Mouse (Mus musculus) midbrain, embryonic 10.5 days (tissue): ENCODE results near the gene Patj. TPM values are rescaled to one million over a fixed set of nuclear protein-coding genes. Genes with fewer than 3 reads are reported as not detected.

Experiments used
- DNase-seq: peaks from one replicate; pipeline ENCODE4 v3.0.0-alpha.2; 2017; ENCODE audit warnings: low spot score
- H3K27ac ChIP-seq: fragments of 300-500 bp; sonication (generic); replicated peaks from 2 replicates; pipeline ENCODE4 v1.5.1; 2016; ENCODE audit warnings: mild to moderate bottlenecking
- H3K27me3 ChIP-seq: fragments of 300-500 bp; sonication (generic); 2 replicates; pipeline ENCODE4 v1.6.1; 2016; ENCODE audit warnings: low read depth, mild to moderate bottlenecking; ENCODE audit not compliant: poor library complexity, severe bottlenecking
- H3K36me3 ChIP-seq: fragments of 300-500 bp; sonication (generic); 2 replicates; pipeline ENCODE4 v1.6.1; 2016; ENCODE audit warnings: mild to moderate bottlenecking, moderate library complexity
- H3K4me1 ChIP-seq: fragments of 300-500 bp; sonication (generic); 2 replicates; pipeline ENCODE4 v1.6.1; 2016
- H3K4me3 ChIP-seq: fragments of 300-500 bp; sonication (generic); 2 replicates; pipeline ENCODE4 v1.5.1; 2016; ENCODE audit warnings: mild to moderate bottlenecking, moderate library complexity
- H3K9me3 ChIP-seq: fragments of 300-500 bp; sonication (generic); replicated peaks from 2 replicates; pipeline ENCODE4 v1.6.1; 2016; ENCODE audit warnings: mild to moderate bottlenecking
- WGBS: fragments of 180-500 bp; shearing (Covaris S2); methylation state at CpG from one replicate; pipeline ENCODE4 v1.1.7; 2016; 5-methylcytosine and 5-hydroxymethylcytosine counted together
- polyA plus RNA-seq: library from polyadenylated mRNA; unstranded; fragments of >200 nt; fragmentation: Nextera tagmentation; extraction: Ambion mirVana; gene quantifications from 2 replicates; pipeline ENCODE4 v1.2.1, GENCODE M21; 2016

Patj gene
- polyA plus RNA-seq, 1 experiment from 2014 or later: 5.0 TPM

DNA sequence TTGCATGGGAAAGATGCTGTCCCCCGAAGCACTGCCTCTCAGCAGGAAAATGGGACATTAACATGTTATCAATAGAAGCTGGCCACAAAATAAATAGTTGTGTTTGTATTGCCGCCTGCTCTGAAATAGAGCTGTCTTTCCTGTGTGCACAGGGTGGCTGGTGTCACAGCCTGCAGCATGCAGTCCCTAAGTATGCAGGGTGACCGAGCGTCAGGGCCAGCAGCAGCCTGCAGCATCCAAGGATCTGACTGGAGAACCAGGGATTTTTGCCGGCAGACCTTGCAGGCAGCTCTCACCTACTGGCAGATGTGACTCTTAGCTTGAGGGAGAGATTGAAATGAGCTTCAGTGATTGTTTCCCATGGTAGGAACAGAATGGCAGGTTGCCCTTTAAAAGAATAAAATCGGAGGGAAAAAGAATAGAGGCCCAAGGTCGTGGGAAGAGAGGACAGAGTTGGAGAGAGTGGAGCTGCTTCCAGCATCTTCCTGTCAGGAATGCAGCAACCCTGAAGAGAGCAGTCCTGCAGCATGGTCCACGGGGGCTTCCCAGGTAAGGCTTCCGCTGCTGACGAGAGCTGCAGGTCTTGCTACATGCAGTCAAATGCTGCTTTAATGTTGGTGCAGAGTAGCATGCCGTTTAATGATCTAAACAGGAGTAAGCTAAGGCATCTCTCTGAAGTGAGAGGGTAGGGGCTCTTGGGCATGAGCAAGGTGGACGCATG is 151.0 kb downstream of the Patj start:
- WGBS: 57% methylated on average over 12 of the region's 12 CpGs
- peaks cover 14% of the 10 kb centered on the region for H3K4me1 ChIP-seq

GRCm38 (mm10) chr4:98549491-98549890 is 153.9 kb downstream of the Patj start:
- H3K36me3 ChIP-seq: no peaks in the 10 kb centered on the region
- no peak overlapping the region for H3K4me3 ChIP-seq
- H3K9me3 ChIP-seq: no peaks in the 10 kb centered on the region
- H3K4me1 ChIP-seq: peaks cover 14% of the 10 kb centered on the region
- H3K27me3 ChIP-seq: no peaks in the 10 kb centered on the region
- no peak overlapping the region for H3K27ac ChIP-seq
- WGBS: 90% methylated on average over 7 of the region's 7 CpGs
- no peak for DNase-seq

More for the DNA sequence above, 151.0 kb downstream of the Patj start:
- H3K4me3 ChIP-seq: no peak overlapping the region
- no peak for DNase-seq
- no peaks in the 10 kb centered on the region for H3K36me3 ChIP-seq
- H3K9me3 ChIP-seq: no peaks in the 10 kb centered on the region
- no peaks in the 10 kb centered on the region for H3K27me3 ChIP-seq
- H3K27ac ChIP-seq: peak overlapping the region; percentile 14; the same call in 1 of the 2 replicates

DNA sequence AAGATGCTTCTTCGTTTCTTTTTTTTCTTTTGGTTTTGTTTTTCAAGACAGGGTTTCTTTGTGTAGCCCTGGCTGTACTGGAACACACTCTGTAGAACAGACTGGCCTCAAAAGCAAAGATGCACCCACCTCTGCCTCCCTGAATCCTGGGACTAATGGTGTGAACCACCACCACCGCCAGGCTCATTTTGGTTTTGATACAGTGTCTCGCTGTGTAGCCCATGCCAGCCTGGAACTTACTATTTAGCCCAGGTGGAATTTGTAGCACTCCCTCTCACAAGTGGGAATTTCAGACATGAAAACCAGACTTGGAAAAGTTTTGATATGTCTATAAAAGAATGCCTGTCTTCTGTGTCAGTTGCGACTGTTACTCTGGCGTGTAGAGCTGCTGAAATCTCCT is 154.5 kb downstream of the Patj start:
- Histone ChIP-seq H3K9me3 (no peaks in the 10 kb centered on the region), H3K4me3 (no peak overlapping the region), H3K36me3 (no peaks in the 10 kb centered on the region), H3K4me1 (peaks cover 14% of the 10 kb centered on the region), H3K27ac (no peak overlapping the region), H3K27me3 (no peaks in the 10 kb centered on the region)
- WGBS: 94% methylated on average over 5 of the region's 5 CpGs
- no peak for DNase-seq

GRCm38 (mm10) chr4:98555666-98556065 is 160.1 kb downstream of the Patj start:
- no peaks in the 10 kb centered on the region for H3K27me3 ChIP-seq
- peaks cover 12% of the 10 kb centered on the region for H3K4me1 ChIP-seq
- DNase-seq: no peak
- no peaks in the 10 kb centered on the region for H3K9me3 ChIP-seq
- no peaks in the 10 kb centered on the region for H3K36me3 ChIP-seq
- H3K4me3 ChIP-seq: no peak overlapping the region
- H3K27ac ChIP-seq: no peak overlapping the region
- 92% methylated on average over 2 of the region's 2 CpGs for WGBS

DNA sequence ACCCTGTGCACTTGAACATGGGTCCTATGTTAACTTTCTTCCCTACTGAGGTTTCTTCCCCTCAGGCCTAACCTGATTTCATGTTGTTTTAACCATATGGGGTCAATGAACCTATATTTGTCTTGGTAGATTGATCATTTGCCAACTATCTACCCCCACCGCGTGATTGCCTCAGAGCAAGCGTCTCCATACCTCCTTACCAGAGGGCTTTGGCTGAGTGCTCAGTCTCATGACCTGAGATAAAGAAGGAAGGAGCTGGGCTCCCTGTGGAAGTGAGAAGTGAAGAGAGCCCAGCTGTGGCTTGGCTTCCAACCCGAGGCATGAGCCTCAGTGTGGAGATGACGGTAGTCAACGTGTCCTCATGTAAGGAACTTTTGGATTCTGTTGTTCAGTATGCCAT is 160.9 kb downstream of the Patj start:
- 96% methylated on average over 6 of the region's 6 CpGs for WGBS
- Histone ChIP-seq H3K4me3 (no peak overlapping the region), H3K27me3 (no peaks in the 10 kb centered on the region), H3K4me1 (peaks cover 16% of the 10 kb centered on the region), H3K27ac (no peak overlapping the region), H3K36me3 (no peaks in the 10 kb centered on the region), H3K9me3 (no peaks in the 10 kb centered on the region)
- DNase-seq: no peak

GRCm38 (mm10) chr4:98557192-98557591 is 161.6 kb downstream of the Patj start:
- DNase-seq: no peak
- no peak overlapping the region for H3K4me3 ChIP-seq
- H3K27me3 ChIP-seq: no peaks in the 10 kb centered on the region
- no peaks in the 10 kb centered on the region for H3K36me3 ChIP-seq
- H3K27ac ChIP-seq: no peak overlapping the region
- no peaks in the 10 kb centered on the region for H3K9me3 ChIP-seq
- H3K4me1 ChIP-seq: peaks cover 16% of the 10 kb centered on the region
- WGBS: 94% methylated on average over 13 of the region's 13 CpGs

- no peaks in the 10 kb centered on the region for H3K9me3 ChIP-seq
- H3K36me3 ChIP-seq: no peaks in the 10 kb centered on the region
- H3K4me1 ChIP-seq: peaks cover 16% of the 10 kb centered on the region
- no peak for DNase-seq
- peak overlapping the region; percentile 52; the same call in 1 of the 2 replicates for H3K27ac ChIP-seq
- H3K4me3 ChIP-seq: no peak overlapping the region
- H3K27me3 ChIP-seq: no peaks in the 10 kb centered on the region
- 69% methylated on average over 9 of the region's 9 CpGs for WGBS
Measured at GRCm38 (mm10) chr4:98560196-98560830, 164.7 kb downstream of the Patj start.

- Histone ChIP-seq H3K27ac (no peak overlapping the region), H3K36me3 (no peaks in the 10 kb centered on the region), H3K9me3 (no peaks in the 10 kb centered on the region), H3K27me3 (no peaks in the 10 kb centered on the region), H3K4me3 (no peak overlapping the region), H3K4me1 (peaks cover 16% of the 10 kb centered on the region)
- 79% methylated on average over 5 of the region's 5 CpGs for WGBS
- DNase-seq: no peak
Measured at GRCm38 (mm10) chr4:98563082-98563481, 167.5 kb downstream of the Patj start.

- H3K4me1 ChIP-seq: peaks cover 16% of the 10 kb centered on the region
- H3K4me3 ChIP-seq: no peak overlapping the region
- WGBS: 91% methylated on average over 10 of the region's 10 CpGs
- H3K27ac ChIP-seq: no peak overlapping the region
- no peaks in the 10 kb centered on the region for H3K9me3 ChIP-seq
- H3K36me3 ChIP-seq: no peaks in the 10 kb centered on the region
- no peaks in the 10 kb centered on the region for H3K27me3 ChIP-seq
- DNase-seq: no peak
Measured at GRCm38 (mm10) chr4:98563506-98564195, 168.1 kb downstream of the Patj start.

DNA sequence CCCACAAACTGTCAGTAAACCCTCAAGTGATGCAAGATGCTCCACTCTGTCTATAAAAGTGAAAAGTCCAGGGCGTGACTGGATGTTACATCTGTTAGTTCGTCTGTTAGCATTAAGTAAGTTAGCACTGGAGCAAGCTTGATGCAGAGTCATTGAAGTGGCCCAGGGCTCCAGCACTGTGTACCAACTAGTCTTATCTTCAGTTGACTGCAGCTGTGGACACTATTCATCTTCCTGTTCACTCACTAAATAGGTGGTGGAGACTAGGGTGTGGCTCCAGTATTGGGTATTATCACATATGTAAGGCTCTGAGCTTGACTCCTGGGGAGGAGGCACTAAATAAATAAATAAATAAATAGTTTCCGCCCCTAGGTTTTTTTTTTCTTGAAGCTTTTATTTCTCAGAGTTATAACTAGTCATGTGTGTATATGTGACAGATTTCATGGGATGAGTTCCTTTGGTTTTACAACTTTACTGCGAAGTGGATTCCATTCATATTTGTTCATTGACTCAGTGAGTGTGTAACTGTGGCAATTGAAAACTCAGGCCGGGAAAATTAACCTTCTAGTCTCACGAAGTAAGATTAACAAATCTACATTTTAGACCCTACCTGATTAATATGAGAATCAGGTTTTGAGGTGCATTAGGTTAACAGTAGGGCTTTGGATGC is 168.7 kb downstream of the Patj start:
- H3K9me3 ChIP-seq: no peaks in the 10 kb centered on the region
- no peak overlapping the region for H3K27ac ChIP-seq
- WGBS: 89% methylated on average over 6 of the region's 6 CpGs
- H3K4me3 ChIP-seq: no peak overlapping the region
- H3K4me1 ChIP-seq: peaks cover 16% of the 10 kb centered on the region
- no peaks in the 10 kb centered on the region for H3K27me3 ChIP-seq
- DNase-seq: no peak
- H3K36me3 ChIP-seq: no peaks in the 10 kb centered on the region

- H3K4me1 ChIP-seq: peaks cover 6% of the 10 kb centered on the region; the same call in 1 of the 2 replicates
- no peak for DNase-seq
- WGBS: 86% methylated on average over 6 of the region's 6 CpGs
- no peaks in the 10 kb centered on the region for H3K27me3 ChIP-seq
- no peak overlapping the region for H3K4me3 ChIP-seq
- no peaks in the 10 kb centered on the region for H3K36me3 ChIP-seq
- H3K9me3 ChIP-seq: no peaks in the 10 kb centered on the region
- H3K27ac ChIP-seq: no peak overlapping the region
Measured at GRCm38 (mm10) chr4:98566741-98567140, 171.2 kb downstream of the Patj start.

DNA sequence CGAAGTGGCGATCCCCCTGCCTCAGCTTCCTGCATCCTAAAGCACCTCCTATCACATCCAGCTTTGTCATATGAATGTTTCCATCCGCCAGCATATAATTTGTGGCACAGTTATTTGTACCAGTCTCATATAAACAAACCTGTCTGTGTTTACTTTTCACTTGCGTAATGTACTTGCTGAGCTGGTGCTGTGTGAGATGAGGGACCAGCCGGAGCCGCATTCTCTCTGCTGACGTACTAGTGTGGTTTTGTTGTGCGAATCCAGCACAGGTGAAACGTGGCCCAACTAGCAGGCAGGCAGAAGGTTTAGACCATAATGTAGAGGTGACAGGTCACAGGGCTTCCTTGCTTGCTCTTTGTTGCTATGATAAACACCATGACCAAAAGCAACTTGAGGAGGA is 171.9 kb downstream of the Patj start:
- no peak overlapping the region for H3K27ac ChIP-seq
- no peaks in the 10 kb centered on the region for H3K27me3 ChIP-seq
- no peak for DNase-seq
- peaks cover 6% of the 10 kb centered on the region; the same call in 1 of the 2 replicates for H3K4me1 ChIP-seq
- no peak overlapping the region for H3K4me3 ChIP-seq
- 95% methylated on average over 9 of the region's 9 CpGs for WGBS
- H3K36me3 ChIP-seq: no peaks in the 10 kb centered on the region
- H3K9me3 ChIP-seq: no peaks in the 10 kb centered on the region
